Mouse (Mus musculus) brain, embryonic 14.5 days (tissue): ENCODE measurements at regions not wholly inside any gene's neighbourhood (a gene's known extent, or its start where the extent isn't known, plus 50 kb on each side); places are given as distances from the start of the nearest gene placed in this dataset.

Experiments
- CTCF ChIP-seq: fragments of 200-500 bp; IDR thresholded peaks from 2 replicates; pipeline ENCODE4 v1.5.1; 2012; ENCODE audit warnings: inconsistent platforms, mild to moderate bottlenecking, moderate library complexity, borderline replicate concordance; ENCODE audit not compliant: insufficient read depth, insufficient read length; ENCODE audit errors: extremely low read depth
- POLR2A ChIP-seq: fragments of 200-500 bp; IDR thresholded peaks from 2 replicates; pipeline ENCODE4 v1.6.1; 2012; ENCODE audit warnings: mild to moderate bottlenecking, inconsistent platforms, borderline replicate concordance; ENCODE audit not compliant: poor library complexity, insufficient read depth, insufficient read length, severe bottlenecking; ENCODE audit errors: extremely low read depth

DNA sequence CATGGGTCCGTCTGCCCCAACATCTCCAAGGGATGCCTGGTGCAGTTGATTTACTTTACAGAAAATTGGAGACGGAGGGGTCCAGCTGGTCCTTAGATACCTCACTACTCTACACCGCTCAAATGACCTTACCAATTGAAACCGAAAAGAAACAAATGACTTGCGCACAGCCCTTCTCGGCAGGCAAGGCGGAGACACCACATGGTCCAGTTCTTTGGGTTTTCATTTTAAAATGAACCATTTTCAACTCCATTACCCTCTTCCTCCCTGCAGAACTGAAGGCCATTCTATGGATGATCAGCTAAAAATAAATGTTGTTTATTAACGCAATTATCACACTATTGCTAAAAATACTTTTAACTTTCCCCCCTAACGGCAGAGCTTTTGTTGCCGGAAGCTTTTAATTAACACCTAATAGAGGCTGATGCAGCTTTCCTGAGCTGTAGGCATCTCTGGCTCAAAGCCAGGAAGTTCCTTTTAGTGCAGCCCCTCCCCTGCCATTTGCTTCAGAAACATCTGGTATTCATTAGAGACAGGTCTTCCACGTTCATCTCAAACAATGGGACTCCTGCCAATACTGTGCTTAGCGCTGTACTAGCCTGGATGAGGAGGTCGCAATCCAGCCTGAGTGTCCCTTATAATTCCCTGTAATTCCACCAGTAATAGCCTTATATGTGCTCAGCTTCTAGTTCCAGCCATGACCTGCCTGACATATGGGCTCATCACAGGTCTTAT is 247.5 kb downstream of the Drd1 start:
- TF ChIP-seq CTCF, result no peak
- no peak for TF ChIP-seq POLR2A
